Mouse (Mus musculus) activated CD4-positive, CD25-positive, alpha-beta regulatory T cell (primary cell): ENCODE results near the gene Iqcf4. TPM values are rescaled to one million over a fixed set of nuclear protein-coding genes. Genes with fewer than 3 reads are reported as not detected.

Source experiments
- polyA plus RNA-seq, 2 experiments: library from polyadenylated mRNA; unstranded; fragments of 100-300 nt; shearing (Covaris generic); gene quantifications; one replicate each; pipeline ENCODE4 v1.2.1; 2017

Gene Iqcf4
- not detected for polyA plus RNA-seq

DNA sequence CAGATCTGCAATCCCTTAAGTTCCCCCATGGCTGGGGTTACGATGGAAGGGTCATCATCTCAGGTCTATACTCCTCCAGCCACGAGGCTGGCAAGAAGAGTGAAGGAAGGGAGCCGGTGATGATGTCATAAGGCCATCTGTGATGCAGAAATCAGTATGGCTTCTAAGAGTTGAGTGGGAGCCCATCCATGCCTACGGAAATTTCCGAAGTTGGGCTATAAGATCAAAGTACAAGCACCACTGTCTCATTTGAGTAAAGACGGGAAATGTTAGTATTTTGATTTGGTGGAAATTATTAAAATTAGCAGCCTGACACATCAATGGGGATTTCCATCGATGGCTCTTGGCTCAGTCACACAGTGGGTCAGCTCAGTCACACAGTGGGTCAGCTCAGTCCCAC, at the start of gene Iqcf4:
Gene Iqcf4, minus strand, starts transcription at position 101 of the 400 bp plus-strand sequence.

DNA sequence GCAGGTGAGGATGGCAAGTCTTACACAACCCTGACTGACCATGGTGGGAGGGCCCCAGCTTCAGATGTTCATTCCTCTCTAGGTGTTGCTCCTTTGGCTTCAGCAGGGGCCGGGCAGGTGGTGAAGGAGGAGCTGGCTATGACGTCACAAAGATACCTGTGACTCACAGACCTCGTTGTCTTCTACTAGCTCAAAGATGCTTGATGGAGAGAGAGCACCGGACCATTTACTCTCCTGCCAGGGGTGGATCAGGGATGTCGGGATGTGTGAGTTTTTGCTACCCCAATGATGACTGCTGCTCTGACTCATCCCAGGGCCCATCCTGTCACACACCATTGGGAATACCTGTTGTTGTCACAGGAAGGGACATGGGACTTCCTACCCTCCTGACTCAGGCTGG, 9.3 kb downstream of the Iqcf4 start, which contains the start of gene Iqcf3:
Gene Iqcf3, minus strand, starts transcription at position 101 of the 400 bp plus-strand sequence.

Other genes starting within 250 kb of the Iqcf4 start
- gene Dusp7, start 202.4 kb downstream of the Iqcf4 start, polyA plus RNA-seq: 10 to 100 TPM; 48.0 to 62.3 TPM
- gene Rpl29, start 141.5 kb downstream of the Iqcf4 start, polyA plus RNA-seq: 100 to 1,000 TPM; 570 to 948 TPM
- 10 to 100 TPM; 10.1 to 16.3 TPM for gene Acy1, start 132.7 kb downstream of the Iqcf4 start, polyA plus RNA-seq
- 1 to 10 TPM; 4.6 to 5.4 TPM for gene Abhd14b, start 123.5 kb downstream of the Iqcf4 start, polyA plus RNA-seq
- gene Abhd14a, start 123.3 kb downstream of the Iqcf4 start, polyA plus RNA-seq: 10 to 100 TPM in 1 of 2 experiments, 1 to 10 TPM in 1; 7.4 to 14.2 TPM
- 10 to 100 TPM; 13.7 to 15.9 TPM for gene Pcbp4, start 117.7 kb downstream of the Iqcf4 start, polyA plus RNA-seq
- under 1 TPM; 0.11 to 0.39 TPM for gene Gpr62, start 105.1 kb downstream of the Iqcf4 start, polyA plus RNA-seq
- gene Rrp9, start 95.0 kb downstream of the Iqcf4 start, polyA plus RNA-seq: 10 to 100 TPM; 46.5 to 70.2 TPM
- 10 to 100 TPM; 51.2 to 60.8 TPM for gene Parp3, start 94.0 kb downstream of the Iqcf4 start, polyA plus RNA-seq
- under 1 TPM in 1 of 2 experiments, not detected in 1; 0.34 TPM for gene Iqcf1, start 71.0 kb downstream of the Iqcf4 start, polyA plus RNA-seq
- gene Iqcf5, start 56.4 kb downstream of the Iqcf4 start, polyA plus RNA-seq: not detected
- gene Iqcf3, start 9.4 kb downstream of the Iqcf4 start, polyA plus RNA-seq: under 1 TPM in 1 of 2 experiments, not detected in 1; 0.82 TPM
- gene Iqcf6, start 55.6 kb upstream of the Iqcf4 start, polyA plus RNA-seq: not detected
- under 1 TPM in 1 of 2 experiments, not detected in 1; 0.09 TPM for gene Grm2, start 85.1 kb upstream of the Iqcf4 start, polyA plus RNA-seq
- 10 to 100 TPM; 61.0 to 64.1 TPM for gene Tex264, start 114.9 kb upstream of the Iqcf4 start, polyA plus RNA-seq
- gene Rad54l2, start 218.2 kb upstream of the Iqcf4 start, polyA plus RNA-seq: 1 to 10 TPM; 6.4 to 7.5 TPM